Mouse (Mus musculus) liver, embryonic 13.5 days (tissue): ENCODE results near the gene 1700122O11Rik. TPM values are rescaled to one million over a fixed set of nuclear protein-coding genes. Genes with fewer than 3 reads are reported as not detected.

Source experiments
- ATAC-seq: fragments of 200-750 bp; cut with Nextera tagmentation; 2 replicates; pipeline ENCODE4 v1.8.0; 2017; ENCODE audit warnings: low read depth, mild to moderate bottlenecking, moderate number of reproducible peaks, moderate library complexity
- DNase-seq: peaks from one replicate; pipeline ENCODE4 v3.0.0; 2022
- H3K27ac ChIP-seq: fragments of 300-500 bp; sonication (generic); 2 replicates; pipeline ENCODE4 v1.5.1; 2015; ENCODE audit warnings: moderate library complexity, mild to moderate bottlenecking, inconsistent platforms
- H3K27me3 ChIP-seq: fragments of 300-500 bp; sonication (generic); 2 replicates; pipeline ENCODE4 v1.6.1; 2015; ENCODE audit warnings: mild to moderate bottlenecking, inconsistent platforms
- H3K36me3 ChIP-seq: fragments of 300-500 bp; sonication (generic); 2 replicates; pipeline ENCODE4 v1.6.1; 2015; ENCODE audit warnings: mild to moderate bottlenecking, inconsistent platforms
- H3K4me1 ChIP-seq: fragments of 300-500 bp; sonication (generic); replicated peaks from 2 replicates; pipeline ENCODE4 v1.6.1; 2015; ENCODE audit warnings: inconsistent platforms
- H3K4me2 ChIP-seq: fragments of 300-500 bp; sonication (generic); 2 replicates; pipeline ENCODE4 v1.6.1; 2015; ENCODE audit warnings: inconsistent platforms, mild to moderate bottlenecking, moderate library complexity
- H3K4me3 ChIP-seq: fragments of 300-500 bp; sonication (generic); replicated peaks from 2 replicates; pipeline ENCODE4 v1.5.1; 2015; ENCODE audit warnings: mild to moderate bottlenecking, inconsistent platforms
- H3K9ac ChIP-seq: fragments of 300-500 bp; sonication (generic); 2 replicates; pipeline ENCODE4 v1.6.1; 2015; ENCODE audit warnings: mild to moderate bottlenecking, inconsistent platforms
- H3K9me3 ChIP-seq: fragments of 300-500 bp; sonication (generic); replicated peaks from 2 replicates; pipeline ENCODE4 v1.6.1; 2016; ENCODE audit warnings: inconsistent platforms
- WGBS: fragments of 180-500 bp; shearing (Covaris S2); methylation state at CpG from one replicate; pipeline ENCODE4 v1.1.7; 2015; ENCODE audit not compliant: insufficient replicate concordance; 5-methylcytosine and 5-hydroxymethylcytosine counted together
- polyA plus RNA-seq: library from polyadenylated mRNA; unstranded; fragments of >200 nt; fragmentation: Nextera tagmentation; extraction: Ambion mirVana; gene quantifications from 2 replicates; pipeline ENCODE4 v1.2.1, GENCODE M21; 2015

The 1700122O11Rik gene
- polyA plus RNA-seq = not detected in 2 replicates

DNA sequence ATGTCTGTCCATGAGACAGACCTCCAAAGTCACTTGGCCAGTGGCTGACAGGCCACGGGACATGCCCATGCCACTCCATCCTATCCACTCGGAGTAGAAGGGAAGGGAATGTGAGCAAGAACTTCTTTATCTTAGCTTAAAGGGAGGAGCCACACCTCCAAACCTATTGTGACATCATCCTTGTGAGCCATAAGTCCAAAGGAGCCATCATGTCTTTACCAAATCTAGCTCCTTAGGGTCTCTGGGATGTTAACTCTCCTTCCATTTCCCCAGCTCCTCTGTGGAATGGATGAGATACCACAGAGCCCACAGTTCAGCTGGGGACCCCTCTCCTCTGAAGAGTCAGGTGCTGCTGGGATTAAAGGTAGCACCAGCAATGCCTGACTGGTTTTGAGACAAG, at the start of gene 1700122O11Rik:
Gene 1700122O11Rik, minus strand, starts transcription at position 101 of the 400 bp plus-strand sequence.
- no peak within 1 kb of the TSS for H3K27ac ChIP-seq
- WGBS = 57% methylated on average over 2 of the region's 2 CpGs

DNA sequence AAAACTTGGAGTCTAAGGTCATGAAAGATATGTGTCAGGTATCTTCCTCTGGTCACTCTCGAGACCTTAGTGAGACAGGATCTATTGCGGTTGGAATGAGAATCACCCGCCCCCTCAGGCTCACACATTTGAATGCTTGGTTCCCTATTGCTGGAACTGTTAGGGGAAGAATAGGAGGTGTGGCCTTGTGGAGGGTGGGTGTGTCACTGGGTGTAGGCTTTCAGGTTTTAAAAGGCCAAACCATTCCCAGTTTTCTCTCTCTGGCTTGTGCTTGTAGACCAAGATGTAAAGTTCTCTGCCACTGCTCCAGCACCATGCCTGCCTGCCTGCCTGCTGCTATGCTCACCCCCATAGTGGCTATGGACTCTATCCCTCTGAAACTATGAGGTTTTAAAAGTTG, 42.5 kb upstream of the 1700122O11Rik start:
- no peak overlapping the region for H3K27ac ChIP-seq
- ATAC-seq = no peak
- 23% methylated on average over 3 of the region's 3 CpGs for WGBS
- no peak overlapping the region for H3K4me3 ChIP-seq
- DNase-seq = no peak
- H3K36me3 ChIP-seq = no peaks in the 10 kb centered on the region
- H3K9ac ChIP-seq = no peak overlapping the region
- H3K4me1 ChIP-seq = no peaks in the 10 kb centered on the region
- no peaks in the 10 kb centered on the region for H3K9me3 ChIP-seq
- no peaks in the 10 kb centered on the region for H3K27me3 ChIP-seq
- H3K4me2 ChIP-seq = no peak overlapping the region

More for the DNA sequence above, at the start of gene 1700122O11Rik:
- DNase-seq (no peak), ATAC-seq (no peak)
- H3K9ac ChIP-seq = no peak within 1 kb of the TSS
- H3K4me1 ChIP-seq = peaks cover 38% of the 10 kb centered on the region
- H3K9me3 ChIP-seq = no peaks in the 10 kb centered on the region
- no peak within 1 kb of the TSS for H3K4me2 ChIP-seq
- H3K4me3 ChIP-seq = no peak within 1 kb of the TSS
- H3K27me3 ChIP-seq = peaks cover 19% of the 10 kb centered on the region; the same call in 1 of the 2 replicates
- no peaks in the 10 kb centered on the region for H3K36me3 ChIP-seq

GRCm38 (mm10) chr17:48067729-48068128, 29.6 kb upstream of the 1700122O11Rik start:
- Histone ChIP-seq H3K9ac (no peak overlapping the region), H3K36me3 (no peaks in the 10 kb centered on the region), H3K27me3 (no peaks in the 10 kb centered on the region), H3K4me1 (no peaks in the 10 kb centered on the region), H3K4me2 (no peak overlapping the region), H3K9me3 (no peaks in the 10 kb centered on the region), H3K27ac (no peak overlapping the region), H3K4me3 (no peak overlapping the region)
- 35% methylated on average over 5 of the region's 5 CpGs for WGBS
- DNase-seq (no peak), ATAC-seq (no peak)

DNA sequence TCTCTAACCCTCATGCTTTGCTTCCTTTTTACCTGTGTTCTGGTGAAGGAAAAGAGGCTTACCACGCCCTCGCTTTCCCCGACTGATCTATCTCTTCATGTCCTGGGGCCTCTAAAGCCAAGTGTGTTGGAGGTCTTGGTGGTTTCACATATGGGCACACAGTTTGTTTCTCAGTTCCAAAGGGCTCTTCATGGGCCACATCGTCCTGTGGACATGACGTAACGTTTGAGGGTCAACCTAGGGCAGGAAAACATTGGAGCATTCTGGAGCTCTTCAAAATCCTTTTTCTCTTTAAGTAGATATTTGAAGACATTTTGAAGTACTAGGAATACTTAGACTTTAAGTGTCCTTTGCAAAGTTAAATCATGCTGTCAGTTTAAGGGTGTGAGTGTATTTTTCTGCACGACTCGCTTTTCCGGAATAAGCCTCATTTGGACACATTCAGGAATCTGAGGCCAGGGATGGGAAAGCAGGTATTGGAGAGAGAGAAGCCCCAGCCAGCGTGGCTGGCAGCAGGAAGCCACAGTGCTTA, 29.1 kb upstream of the 1700122O11Rik start:
- no peak overlapping the region for H3K4me3 ChIP-seq
- ATAC-seq = no peak
- H3K9me3 ChIP-seq = no peaks in the 10 kb centered on the region
- H3K36me3 ChIP-seq = no peaks in the 10 kb centered on the region
- no peak for DNase-seq
- H3K4me2 ChIP-seq = no peak overlapping the region
- WGBS = 62% methylated on average over 10 of the region's 10 CpGs
- no peaks in the 10 kb centered on the region for H3K4me1 ChIP-seq
- no peaks in the 10 kb centered on the region for H3K27me3 ChIP-seq
- H3K27ac ChIP-seq = no peak overlapping the region
- H3K9ac ChIP-seq = no peak overlapping the region

GRCm38 (mm10) chr17:48065081-48065501, 27.0 kb upstream of the 1700122O11Rik start:
- no peaks in the 10 kb centered on the region for H3K4me1 ChIP-seq
- no peak overlapping the region for H3K4me2 ChIP-seq
- DNase-seq (no peak), ATAC-seq (no peak)
- H3K4me3 ChIP-seq = no peak overlapping the region
- no peak overlapping the region for H3K9ac ChIP-seq
- WGBS = 48% methylated on average over 5 of the region's 5 CpGs
- H3K36me3 ChIP-seq = no peaks in the 10 kb centered on the region
- H3K9me3 ChIP-seq = no peaks in the 10 kb centered on the region
- H3K27ac ChIP-seq = no peak overlapping the region
- H3K27me3 ChIP-seq = no peaks in the 10 kb centered on the region

DNA sequence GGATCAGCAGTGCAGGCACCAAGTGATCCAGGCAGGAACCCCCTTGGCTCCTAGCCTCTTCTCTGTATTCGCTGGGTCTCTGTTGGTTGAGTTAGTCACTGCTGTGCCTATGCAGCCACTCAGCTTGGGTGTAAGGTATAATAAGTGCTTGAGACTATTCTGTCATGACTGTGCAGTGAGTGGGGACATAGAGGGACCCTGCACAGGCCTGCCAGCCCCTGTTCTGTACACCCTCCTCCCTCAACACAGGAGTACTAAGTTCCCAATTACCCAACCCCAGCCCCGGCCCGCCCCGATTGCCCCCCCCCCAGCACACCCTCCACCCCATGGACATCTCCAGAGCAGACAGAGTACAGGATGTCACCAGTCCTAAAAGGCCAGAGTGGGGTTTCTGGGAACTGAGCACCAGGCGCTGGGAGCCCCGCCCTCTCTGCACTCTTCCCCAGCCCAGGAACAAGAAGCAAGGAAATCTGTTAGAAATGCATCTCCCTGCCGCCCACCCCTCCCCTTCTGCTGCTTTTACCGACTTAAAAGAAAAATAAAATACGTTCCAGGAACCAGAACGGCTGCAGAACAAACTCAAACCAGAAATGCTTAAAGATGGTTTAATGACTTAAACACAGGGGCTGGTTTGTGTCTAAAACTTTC, 26.2 kb upstream of the 1700122O11Rik start:
- no peak overlapping the region for H3K4me3 ChIP-seq
- H3K27me3 ChIP-seq = peaks cover 2% of the 10 kb centered on the region
- H3K9me3 ChIP-seq = no peaks in the 10 kb centered on the region
- 36% methylated on average over 10 of the region's 10 CpGs for WGBS
- H3K4me1 ChIP-seq = no peaks in the 10 kb centered on the region
- ATAC-seq (no peak), DNase-seq (no peak)
- H3K36me3 ChIP-seq = no peaks in the 10 kb centered on the region
- no peak overlapping the region for H3K4me2 ChIP-seq
- H3K27ac ChIP-seq = no peak overlapping the region
- H3K9ac ChIP-seq = no peak overlapping the region

GRCm38 (mm10) chr17:48057382-48057781, 19.3 kb upstream of the 1700122O11Rik start:
- DNase-seq (no peak), ATAC-seq (no peak)
- no peaks in the 10 kb centered on the region for H3K4me1 ChIP-seq
- H3K27me3 ChIP-seq = peaks cover 46% of the 10 kb centered on the region
- no peak overlapping the region for H3K27ac ChIP-seq
- no peak overlapping the region for H3K9ac ChIP-seq
- H3K36me3 ChIP-seq = no peaks in the 10 kb centered on the region
- no peaks in the 10 kb centered on the region for H3K9me3 ChIP-seq
- H3K4me2 ChIP-seq = no peak overlapping the region
- 10% methylated on average over 12 of the region's 12 CpGs for WGBS
- H3K4me3 ChIP-seq = no peak overlapping the region

GRCm38 (mm10) chr17:48055076-48055816, 17.2 kb upstream of the 1700122O11Rik start:
- Histone ChIP-seq H3K9ac (no peak overlapping the region), H3K4me2 (no peak overlapping the region), H3K4me1 (no peaks in the 10 kb centered on the region), H3K27me3 (peaks cover 46% of the 10 kb centered on the region), H3K4me3 (no peak overlapping the region), H3K9me3 (no peaks in the 10 kb centered on the region), H3K36me3 (no peaks in the 10 kb centered on the region), H3K27ac (no peak overlapping the region)
- ATAC-seq = no peak
- DNase-seq = no peak
- WGBS = 51% methylated on average over 20 of the region's 20 CpGs

- Histone ChIP-seq H3K27me3 (peaks cover 39% of the 10 kb centered on the region), H3K4me3 (no peak overlapping the region), H3K36me3 (no peaks in the 10 kb centered on the region), H3K9me3 (no peaks in the 10 kb centered on the region), H3K9ac (no peak overlapping the region), H3K4me1 (no peaks in the 10 kb centered on the region), H3K4me2 (no peak overlapping the region), H3K27ac (no peak overlapping the region)
- 52% methylated on average over 2 of the region's 2 CpGs for WGBS
- DNase-seq (no peak), ATAC-seq (no peak)
Measured at GRCm38 (mm10) chr17:48053646-48054045, 15.6 kb upstream of the 1700122O11Rik start.

DNA sequence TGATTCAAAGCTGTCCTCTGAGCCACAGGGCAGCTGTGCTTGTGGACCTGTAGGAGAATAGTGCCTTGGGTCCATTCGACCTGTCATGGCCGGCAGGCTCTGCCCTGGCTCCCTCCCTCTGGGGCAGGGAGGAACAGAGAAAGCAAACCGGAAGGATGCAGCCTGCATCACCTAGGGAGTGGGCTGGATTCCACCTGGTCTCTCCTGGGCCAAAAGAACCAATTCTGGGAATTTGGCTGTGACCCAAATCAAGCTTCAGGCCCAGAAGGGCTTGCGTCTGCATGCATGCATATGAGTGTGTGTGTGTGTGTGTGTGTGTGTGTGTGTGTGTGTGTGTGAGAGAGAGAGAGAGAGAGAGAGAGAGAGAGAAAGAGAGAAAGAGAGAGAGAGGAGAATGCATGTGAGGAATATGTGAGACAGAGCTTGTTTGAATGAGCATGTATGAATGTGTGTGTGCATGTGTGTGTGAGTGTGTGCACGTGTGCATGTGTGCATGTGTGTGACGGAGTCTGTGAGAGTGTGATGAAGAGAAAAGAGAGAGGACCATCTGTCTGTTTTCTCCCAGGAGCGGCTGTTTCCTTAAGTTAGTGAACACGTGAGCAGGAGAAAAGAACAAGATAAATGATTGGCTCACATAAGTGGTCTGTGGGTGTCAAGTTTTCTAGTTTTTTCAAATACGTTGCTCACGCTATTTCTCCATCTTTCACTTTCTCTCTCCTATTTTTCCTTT, 14.4 kb upstream of the 1700122O11Rik start:
- Histone ChIP-seq H3K27me3 (peaks cover 28% of the 10 kb centered on the region), H3K4me2 (no peak overlapping the region), H3K27ac (no peak overlapping the region), H3K4me3 (no peak overlapping the region), H3K36me3 (no peaks in the 10 kb centered on the region), H3K9me3 (no peaks in the 10 kb centered on the region), H3K4me1 (0 out of 2 replicates have a peak, but pooled peaks cover under 1% of the 10 kb centered on the region), H3K9ac (no peak overlapping the region)
- DNase-seq = no peak
- 71% methylated on average over 10 of the region's 10 CpGs for WGBS
- no peak for ATAC-seq
